Mouse (Mus musculus) cerebellum, adult 11 months (tissue): Measurements from ENCODE around the gene Pklr.

Source experiments
- DNase-seq: peaks from one replicate; pipeline ENCODE4 v3.0.0; 2022

Gene Pklr

DNA sequence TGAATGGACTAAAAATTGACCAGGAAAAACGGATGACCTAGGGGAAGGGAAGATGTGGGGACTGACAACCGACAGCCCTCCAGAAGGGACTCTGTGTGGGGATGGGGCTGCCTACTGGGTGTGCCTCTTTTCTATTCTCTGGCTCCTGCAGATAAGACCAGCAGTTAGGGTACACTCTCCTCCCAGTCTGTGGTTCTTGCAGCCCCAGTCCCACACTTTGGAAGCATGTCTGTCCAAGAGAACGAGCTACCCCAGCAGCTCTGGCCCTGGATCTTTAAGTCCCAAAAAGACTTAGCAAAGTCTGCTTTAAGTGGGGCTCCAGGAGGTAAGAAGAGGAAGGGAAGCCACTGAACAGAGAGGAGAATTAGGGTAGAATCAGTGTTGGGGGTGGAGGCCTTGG, at the start of gene Pklr:
TSS of gene Pklr (plus strand) at position 185 of the 400 bp plus-strand sequence.
- no peak for DNase-seq

DNA sequence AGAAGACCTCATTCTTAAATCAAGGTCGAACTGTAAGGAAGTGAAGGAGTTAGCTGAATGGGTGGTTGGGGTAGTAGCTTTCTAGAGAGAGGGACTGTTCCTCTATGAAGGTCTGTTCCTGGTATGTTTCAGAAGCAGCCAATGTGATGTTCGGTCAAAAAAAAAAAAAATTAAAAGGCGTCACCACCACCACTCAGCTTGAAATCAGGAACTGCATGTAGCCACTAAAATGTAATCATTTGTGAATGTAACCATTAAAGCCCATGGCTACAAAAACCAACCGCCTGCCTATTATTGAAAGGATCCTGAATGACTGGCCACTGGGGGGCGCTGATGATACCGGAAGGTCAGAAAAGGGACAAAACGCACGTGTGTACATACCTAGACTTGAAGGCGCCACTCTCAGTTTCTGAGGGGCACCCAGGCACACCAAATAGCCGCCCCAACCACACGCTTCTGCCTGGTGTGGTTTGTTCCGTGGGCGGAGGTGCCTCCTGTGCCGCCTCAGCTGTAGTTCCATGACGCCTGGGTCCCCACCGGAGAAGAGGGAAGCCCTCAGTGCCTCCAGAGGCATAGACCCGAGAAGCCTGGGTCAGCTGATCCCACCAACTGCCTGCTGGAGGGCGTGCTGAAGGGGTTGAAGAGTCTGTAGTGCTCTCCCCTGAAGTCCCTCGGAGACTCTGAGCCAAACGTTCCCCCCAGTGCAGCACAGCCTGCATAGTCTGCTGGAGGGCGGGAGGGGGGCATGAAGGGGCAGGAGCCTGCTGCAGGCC, 48.4 kb upstream of the Pklr start:
- DNase-seq = peak; percentile 68

DNA sequence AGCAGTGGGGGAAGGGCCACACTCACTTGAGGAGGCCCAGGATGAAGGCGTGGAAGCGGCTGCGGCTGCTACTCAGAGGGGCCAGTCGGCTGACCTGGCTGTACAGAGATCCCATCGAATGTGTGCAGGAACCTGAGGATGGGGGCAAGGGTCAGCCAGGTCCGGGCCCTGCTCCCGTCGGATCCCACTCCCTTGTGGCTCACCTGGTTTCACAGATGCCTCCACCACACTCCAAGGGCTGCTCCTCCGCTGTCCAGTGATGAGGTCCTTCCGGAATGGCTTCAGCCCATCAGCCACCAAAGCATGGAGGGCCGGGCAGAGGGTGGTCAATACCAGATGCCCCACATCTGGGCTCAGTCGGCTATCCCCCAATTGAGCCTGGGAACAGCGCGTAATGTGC, 47.0 kb upstream of the Pklr start:
- DNase-seq = no peak

DNA sequence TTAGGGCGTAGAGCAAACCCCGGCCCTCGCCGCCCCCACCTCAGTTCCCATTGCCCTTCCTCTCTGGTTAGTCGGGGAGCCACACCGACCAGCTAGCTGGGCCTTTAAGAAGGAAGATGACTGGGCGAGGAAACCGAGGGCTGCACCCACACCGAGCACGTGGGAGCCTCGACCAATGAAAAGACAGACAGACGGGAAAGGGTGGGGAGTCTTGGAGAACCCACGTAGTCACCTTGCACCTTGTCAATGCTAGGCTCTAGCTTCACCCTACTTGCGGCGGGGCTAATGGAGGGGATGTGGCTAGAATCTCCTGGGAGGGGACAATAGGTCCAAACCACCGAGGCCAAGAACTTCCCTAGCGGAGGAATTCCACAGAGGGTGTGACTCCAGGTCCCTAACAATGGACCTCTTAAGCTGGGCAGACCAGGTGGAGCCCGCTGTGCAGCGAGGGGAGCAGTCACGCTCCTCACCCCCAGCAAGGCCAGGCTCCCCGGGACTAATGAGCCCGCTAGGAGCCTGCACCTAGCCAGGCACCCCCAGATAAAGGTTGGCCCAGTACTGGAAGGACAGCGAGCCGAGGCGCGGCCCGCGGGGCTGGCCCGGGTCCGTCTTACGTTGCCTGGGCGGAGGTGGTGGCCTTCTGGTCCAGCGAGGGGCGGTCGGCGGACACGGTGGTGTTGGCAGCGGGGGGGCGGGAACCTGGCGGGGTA, 45.9 kb upstream of the Pklr start:
- peak; percentile 80 for DNase-seq

DNA sequence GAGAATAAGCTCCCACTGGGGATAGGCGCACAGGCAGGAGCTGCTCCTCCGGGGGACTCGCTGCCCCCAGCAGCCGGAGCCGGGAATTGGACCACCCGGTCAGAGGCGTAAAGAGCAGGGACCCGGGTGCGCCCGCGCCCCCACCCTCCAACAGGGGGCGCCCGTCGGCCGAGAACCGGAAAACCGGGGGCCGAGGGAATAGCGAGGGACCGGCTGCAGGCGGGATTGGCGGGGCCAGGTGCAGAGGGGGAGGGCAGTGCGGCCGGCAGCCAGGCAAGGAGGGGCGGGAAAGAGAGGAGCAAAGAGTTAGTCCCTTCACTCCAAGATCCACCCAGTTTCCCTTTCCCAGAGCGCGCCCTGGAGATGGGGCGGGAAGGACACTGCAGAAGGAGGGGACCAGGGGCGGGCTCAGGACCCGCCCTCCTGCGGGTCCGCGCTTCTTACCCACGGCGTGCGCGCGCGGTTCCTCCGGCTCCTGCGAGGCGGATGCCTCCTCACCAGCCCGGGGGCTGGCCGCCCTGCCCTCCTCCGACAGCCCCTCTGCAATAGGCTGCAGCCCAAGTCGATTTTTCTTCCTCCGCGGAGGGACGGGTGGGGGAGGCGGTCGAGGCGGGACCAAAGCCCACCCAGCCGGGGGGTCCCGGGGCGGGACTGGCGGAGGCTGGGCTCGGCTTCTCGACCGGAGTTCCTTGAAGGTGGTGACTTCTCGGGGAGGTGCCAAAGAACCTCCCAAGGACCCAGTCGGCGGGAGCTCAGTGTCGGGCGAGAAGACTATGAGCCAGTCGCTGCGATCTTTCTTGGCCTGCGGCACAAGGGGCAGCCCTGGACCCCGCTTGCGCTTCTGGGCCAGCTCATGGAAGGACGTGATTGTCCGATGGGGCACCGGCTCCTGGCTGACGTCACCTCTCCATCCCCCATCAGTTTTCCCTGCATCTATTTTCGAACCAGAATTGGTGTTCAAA, 45.0 kb upstream of the Pklr start:
- DNase-seq = peak; percentile 84

DNA sequence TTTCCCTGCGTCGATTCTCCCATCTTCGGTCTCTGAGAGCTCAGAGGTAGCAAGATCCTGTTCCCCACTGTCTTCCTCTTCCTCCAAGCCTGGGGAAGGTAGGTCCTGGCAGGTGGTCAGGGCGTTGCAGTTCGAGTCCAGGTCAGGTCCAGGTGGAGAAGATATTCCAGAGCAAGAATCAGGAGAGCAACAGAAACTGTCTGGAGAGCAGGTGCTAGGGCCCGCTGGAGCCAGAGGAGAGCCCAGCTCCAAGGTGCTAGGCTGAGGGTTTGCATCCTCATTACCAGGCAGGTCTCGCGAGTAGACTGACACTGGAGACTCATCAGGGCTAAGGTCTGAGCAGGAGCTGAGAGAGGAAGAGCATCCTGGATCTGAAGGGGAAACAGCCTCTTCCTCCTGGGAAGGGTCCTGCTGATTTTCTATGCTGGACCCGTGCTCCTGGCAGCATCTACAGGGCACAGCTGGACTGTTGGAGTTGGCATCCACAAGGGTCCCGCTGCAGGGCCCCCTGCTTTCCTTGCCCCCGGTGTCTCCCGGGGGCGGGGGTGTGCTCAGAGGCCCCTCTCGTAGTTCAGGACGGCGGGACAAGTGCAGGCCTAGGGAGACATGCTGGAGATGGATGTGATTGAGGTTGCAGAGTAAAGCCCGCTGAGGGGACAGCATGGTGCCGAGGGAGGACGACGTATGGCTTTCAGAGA, 44.0 kb upstream of the Pklr start:
- peak; percentile 37 for DNase-seq

DNA sequence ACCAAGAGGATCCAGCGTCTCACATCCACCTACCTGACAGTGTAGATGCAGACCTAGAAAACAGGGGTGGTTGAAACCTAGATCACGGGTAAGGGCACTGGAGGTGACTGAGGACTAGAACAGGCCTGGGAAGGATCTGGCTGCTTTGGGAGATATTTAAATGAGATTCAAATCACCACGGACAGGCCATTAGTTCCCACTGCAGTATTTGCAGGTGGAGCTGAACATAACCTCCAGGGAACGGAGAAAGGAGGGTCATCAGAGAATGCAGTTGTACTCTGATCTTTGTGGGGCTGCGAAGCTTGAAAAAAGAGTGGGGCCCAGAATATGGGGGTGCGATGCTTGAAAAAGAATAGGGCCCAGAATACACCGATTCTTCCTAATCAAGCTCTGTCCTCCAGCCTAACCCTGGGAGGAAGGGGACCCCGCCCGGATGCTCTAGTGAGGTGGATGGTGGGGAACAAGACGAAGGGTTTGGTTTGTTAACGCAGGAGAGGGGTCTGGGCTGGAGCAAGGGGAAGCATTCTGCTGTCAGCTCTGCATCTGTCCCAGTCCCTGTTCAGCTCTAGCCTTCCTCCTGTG, 43.3 kb upstream of the Pklr start:
- DNase-seq = peak; percentile 38

DNA sequence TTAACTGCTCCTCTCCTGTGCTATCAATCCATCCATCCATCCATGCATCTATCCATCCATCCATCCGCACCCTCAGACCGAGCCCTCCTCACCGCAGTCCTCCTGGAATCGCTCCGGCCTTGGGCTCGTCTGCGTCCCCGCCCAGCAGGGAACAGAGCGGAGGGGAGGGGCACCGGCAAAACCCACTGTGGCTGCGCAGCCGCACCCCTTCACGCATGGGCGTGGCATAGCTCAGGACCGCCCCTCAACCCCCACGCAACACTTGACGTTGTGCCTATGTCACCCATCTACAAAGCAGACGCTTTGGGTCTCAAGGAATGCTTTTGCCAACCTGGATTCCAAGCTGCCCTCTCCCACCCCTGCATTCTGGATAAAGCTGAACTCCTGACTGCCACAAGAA, 42.8 kb upstream of the Pklr start, which contains the start of gene Rusc1:
TSS of gene Rusc1 (minus strand) at position 137 of the 400 bp plus-strand sequence.
- DNase-seq = peak; percentile 96

DNA sequence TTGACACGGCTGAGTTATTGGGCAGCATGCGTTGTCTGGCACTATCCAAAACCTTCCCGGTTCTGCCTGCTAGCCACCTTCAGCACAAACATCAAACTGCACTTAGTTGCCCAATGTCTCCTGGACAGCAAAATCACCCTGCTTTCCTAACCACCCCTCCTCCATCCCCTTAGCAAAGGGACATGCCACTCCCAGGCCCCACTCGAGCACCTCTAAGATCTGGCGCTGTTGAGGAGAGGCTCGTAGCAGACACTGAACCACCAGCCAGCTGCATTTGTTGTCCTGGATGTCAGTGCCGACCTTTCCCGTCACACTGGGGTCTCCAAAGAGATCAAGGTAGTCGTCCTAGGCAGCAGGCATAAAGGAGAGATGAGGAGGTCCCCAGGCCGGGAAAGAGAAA, 41.9 kb upstream of the Pklr start:
- no peak for DNase-seq

DNA sequence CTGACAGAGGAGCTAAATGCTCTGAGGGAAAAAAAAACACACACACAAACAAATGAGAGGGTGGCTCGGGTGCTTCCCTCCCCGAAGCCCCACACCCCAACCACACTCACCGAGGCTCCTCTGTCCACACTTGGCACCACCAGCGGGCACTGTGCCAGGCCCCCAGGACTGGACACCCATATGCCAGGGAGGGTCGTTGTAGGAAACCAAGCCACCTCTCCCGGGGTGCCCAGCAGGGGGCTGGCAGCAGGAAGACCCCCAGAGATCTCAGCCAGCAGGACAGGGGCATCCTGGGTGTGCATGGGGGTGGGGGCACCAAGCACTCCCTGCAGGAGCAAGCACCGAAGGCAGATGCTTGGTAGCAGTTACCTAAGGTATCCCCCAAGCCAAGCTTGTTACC, 35.1 kb upstream of the Pklr start, which contains the start of gene Gm43738:
TSS of gene Gm43738 (minus strand) at position 289 of the 400 bp plus-strand sequence.
- DNase-seq = peak; percentile 55

DNA sequence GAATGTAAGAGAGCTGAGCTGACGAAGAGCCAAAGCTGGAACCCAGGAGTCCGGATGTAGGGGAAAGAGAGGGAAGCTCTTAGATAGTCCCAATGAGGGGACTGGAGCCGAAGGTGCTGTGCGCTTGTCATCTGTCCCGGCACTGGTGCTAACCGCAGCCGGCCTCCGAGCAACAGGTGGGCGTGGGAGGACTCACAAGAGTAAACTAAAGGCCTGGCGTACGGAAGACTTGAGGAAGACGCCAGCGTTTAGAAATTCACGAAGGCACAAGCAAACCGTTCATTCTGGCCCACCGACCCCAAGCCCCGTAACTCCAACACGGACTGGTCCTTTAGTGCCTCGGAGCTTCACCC, 34.5 kb upstream of the Pklr start:
- no peak for DNase-seq

DNA sequence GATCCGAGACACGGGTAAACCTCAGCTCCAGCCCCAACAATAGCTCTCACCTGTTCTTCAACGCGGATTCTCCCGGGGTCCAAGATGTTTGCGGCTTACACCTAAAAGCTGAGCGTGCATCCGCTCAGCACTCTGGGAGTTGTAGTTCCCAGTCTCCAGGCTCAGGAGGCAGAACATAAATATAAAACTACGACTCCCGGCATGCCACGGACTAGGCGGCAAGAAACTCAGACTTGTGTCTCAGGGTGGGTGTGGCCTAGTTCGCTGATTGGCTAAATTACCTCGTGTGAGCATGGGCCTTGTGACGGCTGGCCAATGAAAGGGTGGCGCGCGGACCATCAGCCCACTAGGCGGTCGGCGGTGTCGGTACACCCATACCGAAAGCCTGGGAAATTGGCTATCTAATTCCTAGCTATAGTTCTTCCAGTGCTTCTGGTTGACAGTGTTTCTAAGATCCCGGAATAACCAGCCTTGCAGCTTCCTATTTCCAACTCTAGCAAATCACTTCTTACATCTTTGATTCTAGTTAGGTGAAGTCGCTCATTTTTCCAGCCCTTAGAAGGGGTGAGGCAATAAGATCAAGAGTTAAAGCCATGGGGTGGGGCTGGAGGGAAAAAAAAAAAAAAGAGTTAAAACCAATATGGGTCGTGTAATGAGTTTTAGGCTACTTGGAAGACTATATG, 34.0 kb upstream of the Pklr start, which contains the start of gene Fdps:
TSS of gene Fdps (minus strand) at position 148 of the 683 bp plus-strand sequence.
- peak; percentile 95 for DNase-seq

DNA sequence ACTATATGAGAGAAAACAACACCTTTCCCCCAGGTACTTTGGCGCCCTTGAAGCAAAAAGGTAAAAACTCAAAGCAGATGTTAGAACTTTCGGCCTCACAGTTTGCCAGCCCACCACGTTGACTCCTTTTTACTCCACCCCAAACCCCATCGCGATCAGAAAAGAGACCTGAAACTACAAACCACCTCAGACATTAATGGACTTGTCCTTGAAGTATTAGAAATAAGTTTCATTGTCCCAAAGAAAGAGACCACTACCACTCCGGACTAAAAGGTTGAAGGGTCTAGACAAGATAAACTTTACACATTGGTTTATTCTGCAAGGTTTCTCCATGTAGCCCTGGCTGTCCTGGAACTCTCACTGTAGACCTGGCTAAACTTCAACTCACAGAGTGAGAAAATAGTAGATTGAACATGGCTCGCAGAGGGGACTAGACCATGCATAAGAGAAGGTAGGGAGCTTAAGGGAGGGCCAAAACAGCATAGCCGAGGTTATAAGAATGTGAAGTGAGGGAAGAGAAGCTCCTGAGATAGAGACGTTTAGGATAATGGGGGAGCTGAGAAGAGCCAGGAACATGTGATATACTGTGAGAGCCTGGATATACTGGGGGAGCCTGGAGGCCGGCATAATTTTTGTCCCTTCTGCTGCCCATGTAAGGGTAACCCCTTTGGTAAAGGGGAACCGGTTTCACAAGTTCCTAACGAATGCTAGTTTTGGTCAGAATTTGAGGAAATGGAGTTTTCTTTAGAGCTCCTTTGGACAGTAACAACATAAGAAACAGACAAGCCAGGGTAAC, 33.2 kb upstream of the Pklr start:
- no peak for DNase-seq

DNA sequence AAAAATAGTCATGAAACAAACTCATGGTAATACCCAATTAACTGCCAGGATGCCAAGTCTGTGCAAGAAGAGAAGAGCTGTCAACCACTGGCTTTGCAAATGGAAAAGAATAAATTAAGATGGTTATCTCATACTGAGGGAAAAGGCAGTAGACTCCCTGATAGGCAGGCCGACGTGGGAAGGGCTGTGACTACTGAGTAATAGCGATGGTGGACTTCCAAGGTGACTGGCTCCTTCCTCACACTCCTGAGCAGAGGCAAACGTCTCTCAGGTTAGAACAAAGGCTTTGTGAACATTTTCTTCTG, 32.7 kb upstream of the Pklr start:
- DNase-seq = no peak

DNA sequence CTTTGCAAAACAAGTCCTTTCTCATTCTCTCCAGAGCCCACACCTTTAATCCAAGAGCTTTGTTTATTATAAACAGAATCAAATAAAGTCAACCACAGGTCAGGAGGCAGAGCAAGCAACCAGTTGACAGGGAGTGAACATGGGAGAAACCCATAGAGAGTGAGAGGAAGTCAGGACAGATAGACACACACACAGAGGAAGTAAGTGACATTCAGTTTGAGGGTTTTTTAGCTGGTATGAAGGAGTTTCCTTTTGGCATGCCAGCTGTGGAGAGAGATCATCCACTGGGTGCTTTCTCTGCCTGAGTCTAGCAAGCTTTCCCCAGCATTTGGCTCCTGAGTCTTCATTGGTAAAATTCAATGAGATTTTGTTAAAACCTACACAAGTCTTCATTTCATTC, 29.1 kb upstream of the Pklr start:
- DNase-seq = no peak

DNA sequence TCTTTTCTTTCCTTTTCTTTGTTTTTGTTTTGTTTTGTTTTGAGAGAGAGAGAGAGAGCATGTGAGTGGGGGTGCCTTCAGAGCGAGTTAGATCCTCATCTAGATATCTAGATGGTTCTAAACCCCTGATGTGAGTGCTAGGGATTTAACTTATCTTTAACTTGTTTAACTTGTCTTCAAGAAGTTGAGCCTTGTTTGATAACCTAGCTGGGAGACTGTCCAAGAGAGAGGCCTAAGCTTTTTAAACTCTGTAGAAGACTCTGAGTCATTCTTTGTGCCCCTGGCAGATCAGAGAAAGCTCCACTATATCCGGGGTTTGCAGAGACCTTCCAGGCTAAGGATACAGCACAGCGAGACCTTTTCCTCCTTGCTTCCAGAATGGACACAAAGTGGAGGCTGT, 28.4 kb upstream of the Pklr start:
- no peak for DNase-seq

DNA sequence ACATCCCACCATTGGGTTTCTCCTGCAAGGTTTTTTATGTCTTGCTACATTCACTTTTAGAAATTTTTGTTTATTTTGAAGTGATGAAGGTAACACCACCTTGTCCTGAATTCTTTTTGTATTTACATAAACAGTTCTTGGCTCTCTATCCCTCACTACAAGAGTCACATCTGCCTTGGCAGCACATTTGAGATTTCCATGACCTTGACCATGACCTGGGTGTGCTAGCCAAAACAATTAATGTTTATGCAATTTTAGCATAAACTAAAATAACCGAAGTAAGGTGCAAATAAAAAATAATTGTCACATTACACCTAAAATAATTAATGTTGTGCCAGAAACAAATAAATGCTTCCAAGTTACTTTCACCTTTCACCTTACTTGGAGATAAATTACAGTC, 27.8 kb upstream of the Pklr start:
- DNase-seq = no peak

DNA sequence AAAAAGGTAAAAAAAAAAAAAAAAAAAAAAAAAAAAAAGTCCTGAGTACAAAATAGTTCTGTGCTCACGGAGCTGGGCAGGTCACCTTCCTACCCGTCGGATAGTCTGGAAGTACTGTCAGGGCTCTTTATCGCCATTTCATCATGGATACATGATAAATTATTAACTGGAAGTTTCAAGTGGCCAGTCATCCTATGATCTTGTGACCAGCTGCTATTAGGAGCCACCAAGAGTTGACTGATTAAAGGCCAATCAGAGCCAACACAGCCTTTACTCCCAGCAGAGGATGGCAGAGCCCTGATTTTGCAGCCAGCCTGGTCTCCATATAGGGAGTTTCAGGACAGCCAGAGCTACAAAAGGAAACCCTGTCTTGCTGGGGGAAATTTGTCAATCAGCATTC, 22.9 kb upstream of the Pklr start:
- DNase-seq = no peak

DNA sequence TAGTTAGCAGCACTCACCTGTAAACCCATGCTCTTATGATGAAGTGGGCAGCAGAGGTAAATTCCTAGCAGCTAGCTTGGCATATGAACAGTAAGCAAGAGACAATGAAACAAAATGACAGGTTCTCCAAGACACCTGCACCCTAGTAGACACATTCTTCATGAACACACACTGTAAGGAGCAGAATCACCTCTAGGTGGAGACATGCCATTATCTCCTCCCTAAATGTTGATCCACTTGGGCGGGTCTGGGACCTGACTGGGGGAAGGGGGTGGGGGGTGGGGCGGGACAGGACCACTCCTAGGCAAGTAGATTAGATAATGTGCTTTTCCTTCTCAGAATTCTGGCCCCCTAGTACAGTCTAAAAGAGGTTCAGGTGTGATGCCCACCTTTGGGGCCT, 20.4 kb upstream of the Pklr start:
- no peak for DNase-seq

DNA sequence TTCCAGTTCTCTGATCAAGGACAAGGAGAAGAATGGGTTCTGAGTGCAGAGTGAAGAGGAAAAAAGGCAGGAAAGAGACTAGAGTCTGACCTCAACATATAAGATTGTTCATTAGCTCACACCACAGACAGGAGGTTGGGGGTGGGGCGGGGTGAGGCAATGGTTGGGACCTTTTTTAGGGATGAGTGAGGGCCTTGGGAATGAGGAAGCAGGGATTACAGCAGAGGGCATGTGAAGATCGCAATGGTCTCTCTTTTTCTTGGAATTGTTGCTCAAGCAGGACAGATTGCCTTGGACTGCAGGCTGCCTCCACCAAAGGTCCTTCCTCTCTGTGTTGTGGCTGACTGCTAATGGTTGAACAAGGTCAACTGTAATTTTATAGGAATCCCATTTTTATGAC, 12.6 kb upstream of the Pklr start:
- no peak for DNase-seq

DNA sequence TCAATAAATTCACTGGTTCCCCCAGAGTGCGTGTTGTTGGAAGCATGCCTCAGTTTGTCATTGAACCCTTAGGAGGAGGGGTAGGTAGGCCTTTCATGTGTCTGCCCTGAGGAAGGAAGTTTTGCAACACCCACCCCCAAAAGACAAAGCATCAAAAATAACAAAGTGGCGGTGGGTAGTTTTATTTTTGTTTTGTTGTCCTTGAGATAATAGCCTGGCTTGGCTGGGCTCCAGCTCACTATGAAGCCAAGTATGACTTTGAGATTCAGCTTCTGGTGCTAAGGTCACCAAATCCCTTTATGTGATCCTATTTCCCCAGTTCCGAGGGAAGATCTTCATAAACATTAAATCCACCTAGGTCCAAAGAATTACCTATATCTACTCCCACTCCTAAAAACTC, 11.7 kb upstream of the Pklr start:
- DNase-seq = no peak
